Mouse (Mus musculus) gastrocnemius, adult 18-20 months (tissue): ENCODE results near the gene B9d2. TPM values are rescaled to one million over a fixed set of nuclear protein-coding genes. Genes with fewer than 3 reads are reported as not detected.
"Not testable (repeated sequence)": the region's sequence is repeated elsewhere in the genome, so short reads cannot be mapped to it uniquely, and the experiment has no call there.

Experiments used
- DNase-seq: peaks from one replicate; pipeline ENCODE4 v3.0.0; 2021; ENCODE audit warnings: low spot score
- total RNA-seq, 2 experiments: library from RNA; stranded (reverse); gene quantifications; 2 replicates each; pipeline ENCODE4 v1.2.3; 2021

The B9d2 gene
- total RNA-seq, 2 experiments from 2014 or later = 7.3 to 7.8 TPM

DNA sequence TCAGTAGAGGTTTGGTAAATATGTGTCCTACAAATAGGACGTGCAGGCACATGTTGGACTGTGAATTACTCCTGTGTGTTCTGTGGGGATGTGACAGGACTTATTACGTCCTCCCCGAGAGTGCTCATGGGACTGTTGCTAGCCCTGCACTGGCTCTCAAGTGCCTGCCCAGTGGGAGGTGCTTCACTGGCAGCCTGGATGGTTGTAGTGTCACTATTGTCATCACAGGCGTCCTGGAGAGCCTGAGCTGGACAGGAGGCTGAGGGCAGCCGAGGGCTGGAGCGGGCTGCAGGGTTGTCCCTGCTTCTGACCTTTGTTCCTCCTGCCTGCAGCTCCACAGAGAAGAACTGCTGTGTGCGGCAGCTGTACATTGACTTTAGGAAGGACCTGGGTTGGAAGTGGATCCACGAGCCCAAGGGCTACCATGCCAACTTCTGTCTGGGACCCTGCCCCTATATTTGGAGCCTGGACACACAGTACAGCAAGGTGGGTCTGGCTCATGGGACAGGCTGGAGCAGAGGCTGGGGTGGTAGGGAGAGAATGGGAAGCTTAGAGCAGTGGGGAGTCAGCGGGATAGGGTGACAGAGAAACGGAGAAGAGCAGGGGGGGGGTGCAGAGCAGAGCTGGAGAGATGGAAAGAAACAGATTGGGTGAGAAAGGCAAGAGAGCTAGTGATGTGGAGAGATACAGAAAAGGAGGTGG is 23.4 kb downstream of the B9d2 start:
- no peak for DNase-seq

DNA sequence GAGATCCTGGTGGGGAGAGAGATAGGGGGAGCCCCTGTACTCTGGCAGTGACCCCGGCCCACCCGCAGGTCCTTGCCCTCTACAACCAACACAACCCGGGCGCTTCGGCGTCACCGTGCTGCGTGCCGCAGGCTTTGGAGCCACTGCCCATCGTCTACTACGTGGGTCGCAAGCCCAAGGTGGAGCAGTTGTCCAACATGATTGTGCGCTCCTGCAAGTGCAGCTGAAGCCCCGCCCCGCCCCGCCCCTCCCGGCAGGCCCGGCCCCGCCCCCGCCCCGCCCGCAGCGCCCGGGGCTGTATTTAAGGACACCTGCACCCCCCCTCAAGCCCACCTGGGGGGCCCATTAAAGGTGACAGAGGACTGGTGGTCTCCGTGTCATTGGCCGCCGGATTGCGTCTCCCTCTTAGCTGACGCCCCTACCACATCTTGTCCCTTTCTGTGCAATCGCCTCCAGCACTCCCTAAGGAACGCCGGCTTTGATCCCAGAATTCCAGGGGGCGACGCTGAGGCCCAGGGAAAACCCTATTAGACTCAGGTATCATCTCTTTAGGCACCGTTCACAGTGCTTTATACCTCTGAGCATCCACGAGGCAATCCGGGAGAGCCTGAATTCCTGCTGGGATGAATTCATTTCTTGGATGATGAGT is 24.3 kb downstream of the B9d2 start:
- no peak for DNase-seq

DNA sequence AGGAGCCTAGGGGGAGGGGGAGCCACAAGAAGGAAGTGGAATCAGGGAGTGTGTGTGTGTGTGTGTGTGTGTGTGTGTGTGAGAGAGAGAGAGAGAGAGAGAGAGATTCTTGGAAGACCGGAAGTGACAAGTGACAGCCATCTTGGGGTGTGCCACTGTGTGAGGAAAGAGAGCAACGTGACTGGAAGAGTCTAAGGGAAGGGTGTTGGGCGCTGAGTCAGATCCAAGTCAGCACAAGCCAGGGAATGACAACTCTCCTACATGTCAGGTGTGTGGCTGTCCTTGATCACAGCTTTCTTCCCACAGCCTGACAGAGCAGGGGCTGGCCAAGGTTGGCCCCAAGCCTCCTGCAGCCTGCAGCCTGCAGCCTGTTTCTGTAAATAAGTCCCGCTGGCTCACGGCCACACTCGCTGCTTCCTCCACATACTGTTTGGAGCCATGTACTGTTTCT is 25.2 kb downstream of the B9d2 start:
- DNase-seq = no peak

GRCm38 (mm10) chr7:25706578-25707170 is 26.1 kb downstream of the B9d2 start:
- no peak for DNase-seq

GRCm38 (mm10) chr7:25707581-25708292 is 27.2 kb downstream of the B9d2 start:
- DNase-seq = no peak

DNA sequence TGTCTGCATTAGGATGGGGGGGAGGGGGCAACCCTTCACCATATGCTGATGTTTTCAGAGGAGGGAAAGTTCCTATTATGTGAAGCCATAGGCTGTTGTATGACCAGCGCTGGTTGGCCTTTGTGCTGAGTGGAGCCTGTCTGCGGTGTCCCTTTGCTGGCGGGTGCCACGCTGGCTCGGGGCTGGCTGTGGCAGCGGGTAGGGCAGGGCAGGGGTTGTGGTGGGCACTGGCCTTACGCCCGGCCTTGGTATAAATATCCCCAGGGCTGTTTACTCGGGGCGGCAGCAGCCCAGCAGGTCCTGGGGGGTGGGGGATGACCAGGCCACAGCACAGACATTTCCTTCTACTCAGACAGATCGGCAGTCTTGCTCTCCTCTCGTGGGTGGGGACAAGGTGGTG is 29.4 kb downstream of the B9d2 start:
- DNase-seq = no peak

DNA sequence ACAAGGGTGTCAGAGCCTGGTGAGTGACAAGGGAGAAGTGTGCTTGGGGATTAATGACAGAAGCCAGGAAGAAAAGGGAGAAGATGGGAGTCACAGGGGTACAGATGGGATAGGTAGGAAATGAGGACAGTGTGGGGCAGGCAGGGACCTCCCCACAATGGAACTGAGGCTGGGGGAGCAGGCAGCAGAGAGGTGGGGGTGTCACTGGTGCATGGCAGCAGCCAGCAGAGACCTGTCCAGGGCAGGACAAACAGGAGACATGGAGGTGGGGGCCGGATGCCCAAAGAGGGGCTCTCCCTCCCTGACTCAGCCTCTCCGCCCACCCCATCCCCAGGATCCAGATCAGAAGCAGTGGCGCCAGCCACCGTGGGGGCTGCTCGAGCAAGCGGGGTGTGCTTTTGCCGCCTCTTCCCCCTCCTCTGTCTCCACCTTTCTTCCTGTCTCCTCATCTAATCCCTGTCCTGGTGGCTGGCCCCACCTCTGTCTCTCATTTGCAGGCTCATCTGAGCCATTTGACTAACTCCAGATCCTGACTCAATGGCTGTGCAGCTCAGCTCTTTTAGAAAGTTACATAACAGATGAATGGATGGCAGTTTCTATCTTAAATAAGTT is 30.0 kb downstream of the B9d2 start:
- no peak for DNase-seq

GRCm38 (mm10) chr7:25711165-25711564 is 30.6 kb downstream of the B9d2 start:
- no peak for DNase-seq

- peak; percentile 58 for DNase-seq
These were observed 31.2 kb downstream of the B9d2 start for GRCm38 (mm10) chr7:25711731-25712197.

GRCm38 (mm10) chr7:25712801-25713200 is 32.2 kb downstream of the B9d2 start:
- no peak for DNase-seq

DNA sequence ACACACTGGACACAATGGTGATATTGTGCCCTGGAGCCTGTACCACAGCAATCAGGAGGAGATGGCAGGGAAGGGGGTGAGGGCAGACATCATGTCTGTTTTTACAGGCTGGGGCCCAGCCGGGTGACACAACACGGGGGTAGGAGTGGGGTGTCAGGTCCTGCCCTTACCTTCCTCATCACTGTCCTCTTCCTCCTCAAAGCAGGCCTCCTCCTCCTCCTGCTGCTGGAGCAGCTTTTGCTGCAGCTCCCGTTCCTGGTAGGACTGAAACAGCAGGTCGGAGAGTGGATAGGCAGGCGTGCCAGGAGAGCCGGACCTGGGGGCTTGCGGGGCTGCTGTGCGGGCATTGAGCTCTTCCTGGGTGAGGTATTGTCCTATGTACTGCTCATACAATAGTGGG is 34.0 kb downstream of the B9d2 start:
- no peak for DNase-seq

DNA sequence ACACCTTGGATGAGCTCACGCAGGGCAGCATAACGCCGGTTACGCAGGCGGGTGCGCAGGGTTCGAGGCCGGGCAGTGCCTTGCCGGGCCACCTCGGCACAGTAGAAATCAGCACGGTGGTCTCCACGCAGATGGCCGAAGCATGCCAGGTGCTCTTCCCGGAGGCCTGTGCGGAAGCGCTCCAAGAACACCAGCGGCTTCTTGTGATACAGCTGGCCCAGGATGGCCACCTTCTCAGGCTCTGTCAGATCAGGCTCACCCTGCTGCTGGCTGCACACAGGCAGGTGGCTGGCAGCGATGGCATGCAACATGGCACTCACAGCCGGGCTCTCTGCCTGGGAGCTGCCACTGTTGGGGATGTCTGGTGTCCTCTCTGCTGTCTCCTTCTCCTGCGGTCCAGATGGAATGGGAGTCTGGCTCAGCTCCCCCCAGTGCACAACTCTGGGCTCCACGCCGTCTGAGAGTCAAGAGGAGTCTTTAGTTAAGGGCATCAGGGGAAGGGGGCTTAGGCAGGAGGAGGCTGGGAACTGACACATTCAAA is 35.2 kb downstream of the B9d2 start:
- DNase-seq = no peak

GRCm38 (mm10) chr7:25717478-25717877 is 36.9 kb downstream of the B9d2 start:
- no peak for DNase-seq

DNA sequence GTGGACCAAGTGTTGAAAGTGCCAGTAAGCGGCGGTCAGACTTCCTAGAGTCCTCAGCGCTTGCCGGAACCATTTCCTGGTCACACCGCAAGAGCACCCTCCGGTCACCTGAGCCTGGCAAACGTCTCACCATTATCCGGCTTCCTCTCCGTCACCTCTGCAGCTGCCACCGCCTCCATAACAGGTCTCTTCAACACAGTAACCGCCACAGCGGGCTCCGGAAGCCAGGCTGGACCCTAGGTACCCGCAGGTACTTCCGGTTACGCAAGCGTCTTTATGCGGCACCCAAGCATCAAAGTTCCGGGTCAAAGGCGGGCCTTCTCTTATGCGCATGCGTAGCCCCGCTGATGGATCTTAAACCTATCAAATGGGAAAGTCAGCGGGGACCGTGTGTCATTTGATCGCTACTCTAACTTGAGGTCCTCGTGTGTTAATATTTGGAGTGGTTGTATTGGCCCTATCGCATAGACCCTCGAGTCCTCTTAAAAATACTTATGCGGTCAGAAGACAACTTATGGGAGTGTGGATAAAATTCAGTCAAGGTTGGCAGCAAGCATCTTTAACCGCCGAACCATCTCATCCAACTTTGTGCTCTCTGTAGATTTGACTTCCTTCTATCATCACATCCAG is 38.3 kb downstream of the B9d2 start, which contains the start of gene Ccdc97:
Ccdc97 (minus strand) TSS at position 301 of the 630 bp plus-strand sequence.
- DNase-seq = peak; percentile 95

DNA sequence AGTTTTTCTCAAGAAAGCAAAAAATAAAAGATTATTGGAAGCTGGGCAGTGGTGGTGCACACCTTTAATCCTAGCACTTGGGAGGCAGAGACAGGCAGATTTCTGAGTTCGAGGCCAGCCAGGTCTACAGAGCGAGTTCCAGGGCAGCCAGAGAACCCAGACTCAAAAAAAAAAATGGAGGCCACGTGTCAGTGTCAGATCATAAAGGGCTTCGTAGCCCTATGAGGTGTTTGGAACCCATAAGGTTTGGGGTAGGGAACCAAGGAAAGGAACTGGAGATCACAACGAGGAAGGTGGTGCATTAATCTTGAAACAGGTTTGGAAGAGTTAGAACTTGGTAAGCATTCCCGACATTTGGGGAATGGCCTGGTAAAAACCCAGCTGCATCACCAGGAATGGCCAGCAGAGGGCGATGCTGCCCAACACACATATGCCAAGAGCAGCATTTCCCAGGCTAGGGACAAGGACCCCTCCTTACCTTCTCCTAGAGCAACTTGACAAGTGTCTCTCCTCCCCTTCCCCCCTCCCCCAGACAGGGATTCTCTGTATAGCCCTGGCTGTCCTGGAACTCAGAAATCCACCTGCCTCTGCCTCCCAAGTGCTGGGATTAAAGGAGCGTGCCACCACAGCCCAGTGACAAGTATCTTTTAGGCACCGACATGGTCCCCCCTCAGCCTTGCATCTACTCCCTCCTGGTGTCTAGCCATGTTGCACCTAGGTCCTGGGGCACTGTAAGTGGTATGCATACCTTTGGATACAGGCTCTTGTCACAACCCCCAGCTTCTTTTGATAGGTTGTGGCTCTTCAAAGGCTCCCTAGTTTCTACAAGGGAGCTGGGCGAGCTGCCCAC is 39.4 kb downstream of the B9d2 start:
- DNase-seq = peak; percentile 77

GRCm38 (mm10) chr7:25720760-25721159 is 40.2 kb downstream of the B9d2 start:
- no peak for DNase-seq

DNA sequence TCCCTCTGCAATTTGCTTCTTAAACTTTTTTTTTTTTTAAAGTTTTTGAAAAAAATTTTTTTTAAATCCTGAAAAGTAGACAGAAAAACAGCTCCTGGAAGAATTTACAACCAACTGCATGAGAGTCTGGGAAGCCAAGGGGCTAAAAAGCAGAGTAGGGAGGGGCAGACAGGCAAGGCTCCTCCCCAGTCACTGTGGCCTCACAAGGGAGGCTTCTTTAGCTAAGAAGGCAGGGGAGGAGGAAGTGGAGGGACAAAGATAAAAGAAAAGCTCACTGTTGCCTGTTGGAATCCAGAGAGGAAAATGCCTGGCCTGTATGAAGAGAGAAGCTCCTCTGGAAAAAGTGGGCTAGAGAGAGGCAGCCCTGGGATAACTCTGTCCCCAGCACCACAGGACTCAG is 41.2 kb downstream of the B9d2 start:
- DNase-seq = not testable (repeated sequence)

GRCm38 (mm10) chr7:25725886-25726285 is 45.3 kb downstream of the B9d2 start:
- DNase-seq = no peak

- no peak for DNase-seq
These were observed 47.2 kb downstream of the B9d2 start for GRCm38 (mm10) chr7:25727800-25728199.

- DNase-seq = no peak
These were observed 48.8 kb downstream of the B9d2 start for GRCm38 (mm10) chr7:25729396-25729795.
